Mouse (Mus musculus) spleen, adult 2 months (tissue): ENCODE measurements around the gene Prmt3. TPM values are rescaled to one million over a fixed set of nuclear protein-coding genes. Genes with fewer than 3 reads are reported as not detected.

ENCODE experiments used
- DNase-seq, 2 experiments: peaks; one replicate each; pipeline versions ENCODE4 v3.0.0 to v3.0.0-alpha.2; 2012 to 2021; ENCODE audit warnings: low spot score in 2 of 2, low read depth in 1 of 2
- H3K27ac ChIP-seq: fragments of 200-500 bp; 2 replicates; pipeline ENCODE4 v1.5.1; 2012; ENCODE audit warnings: low read length, inconsistent platforms; ENCODE audit not compliant: insufficient read depth
- H3K27me3 ChIP-seq: fragments of 200-500 bp; 2 replicates; pipeline ENCODE4 v1.6.1; 2012; ENCODE audit warnings: mild to moderate bottlenecking, moderate library complexity, low read length, inconsistent platforms; ENCODE audit not compliant: control insufficient read depth, insufficient read depth
- H3K36me3 ChIP-seq: fragments of 200-500 bp; 2 replicates; pipeline ENCODE4 v1.6.1; 2012; ENCODE audit warnings: mild to moderate bottlenecking, low read length, inconsistent platforms; ENCODE audit not compliant: control insufficient read depth, insufficient read depth
- H3K4me1 ChIP-seq: fragments of 200-500 bp; 2 replicates; pipeline ENCODE4 v1.6.1; 2011; ENCODE audit warnings: inconsistent platforms; ENCODE audit not compliant: control insufficient read depth, insufficient read depth, insufficient read length
- H3K4me3 ChIP-seq: fragments of 200-500 bp; 2 replicates; pipeline ENCODE4 v1.5.1; 2011; ENCODE audit warnings: mild to moderate bottlenecking, inconsistent platforms; ENCODE audit not compliant: insufficient read depth, insufficient read length; ENCODE audit errors: extremely low read depth
- CTCF ChIP-seq: fragments of 200-500 bp; IDR thresholded peaks from 2 replicates; pipeline ENCODE4 v1.5.1; 2011; ENCODE audit warnings: mild to moderate bottlenecking, inconsistent platforms; ENCODE audit not compliant: insufficient read depth, insufficient read length, insufficient replicate concordance; ENCODE audit errors: extremely low read depth
- POLR2A ChIP-seq: fragments of 200-500 bp; IDR thresholded peaks from 2 replicates; pipeline ENCODE4 v1.6.1; 2011; ENCODE audit warnings: low read depth, low read length, inconsistent platforms
- WGBS: fragments of 180-500 bp; shearing (Covaris S2); methylation state at CpG from one replicate; pipeline ENCODE4 v1.1.7; 2018; 5-methylcytosine and 5-hydroxymethylcytosine counted together
- polyA plus RNA-seq: library from polyadenylated mRNA; depleted of rRNA; stranded (reverse); fragments of >200 nt; gene quantifications from 2 replicates; pipeline ENCODE4 v1.2.3, GENCODE M21; 2012

The Prmt3 gene
- polyA plus RNA-seq, 1 experiment, result 17.1 TPM

- DNase-seq, result no peak
- H3K36me3 ChIP-seq, result peaks cover 25% of the 10 kb centered on the region
- 85% methylated on average over 5 of the region's 5 CpGs for WGBS
- TF ChIP-seq POLR2A (no peak), CTCF (no peak)
- H3K27ac ChIP-seq, result no peak overlapping the region
- H3K27me3 ChIP-seq, result no peaks in the 10 kb centered on the region
- H3K4me3 ChIP-seq, result no peak overlapping the region
- no peaks in the 10 kb centered on the region for H3K4me1 ChIP-seq
These were observed 75.4 kb downstream of the Prmt3 start for GRCm38 (mm10) chr7:49853342-49854181.

- Histone ChIP-seq H3K36me3 (peaks cover 25% of the 10 kb centered on the region), H3K27me3 (no peaks in the 10 kb centered on the region), H3K4me3 (no peak overlapping the region), H3K4me1 (no peaks in the 10 kb centered on the region), H3K27ac (no peak overlapping the region)
- no peak for DNase-seq
- 90% methylated on average over 5 of the region's 5 CpGs for WGBS
- no peak for TF ChIP-seq CTCF
- TF ChIP-seq POLR2A, result no peak
These were observed 79.2 kb downstream of the Prmt3 start for GRCm38 (mm10) chr7:49857347-49857746.

- TF ChIP-seq CTCF (no peak), POLR2A (no peak)
- no peaks in the 10 kb centered on the region for H3K4me1 ChIP-seq
- no peak overlapping the region for H3K27ac ChIP-seq
- 87% methylated on average over 3 of the region's 3 CpGs for WGBS
- no peak for DNase-seq
- no peaks in the 10 kb centered on the region for H3K27me3 ChIP-seq
- no peak overlapping the region for H3K4me3 ChIP-seq
- peaks cover 21% of the 10 kb centered on the region for H3K36me3 ChIP-seq
These were observed 80.1 kb downstream of the Prmt3 start for GRCm38 (mm10) chr7:49858257-49858656.

- no peak for DNase-seq
- Histone ChIP-seq H3K27me3 (no peaks in the 10 kb centered on the region), H3K4me3 (no peak overlapping the region), H3K27ac (no peak overlapping the region), H3K4me1 (no peaks in the 10 kb centered on the region), H3K36me3 (peaks cover 21% of the 10 kb centered on the region)
- TF ChIP-seq POLR2A, result no peak
- no peak for TF ChIP-seq CTCF
- 94% methylated on average over 3 of the region's 3 CpGs for WGBS
These were observed 81.7 kb downstream of the Prmt3 start for GRCm38 (mm10) chr7:49859820-49860219.

- Histone ChIP-seq H3K27ac (no peak overlapping the region), H3K4me3 (no peak overlapping the region), H3K36me3 (peaks cover 19% of the 10 kb centered on the region), H3K4me1 (no peaks in the 10 kb centered on the region), H3K27me3 (no peaks in the 10 kb centered on the region)
- TF ChIP-seq CTCF (no peak), POLR2A (no peak)
- DNase-seq, result no peak
- 92% methylated on average over 2 of the region's 2 CpGs for WGBS
These were observed 83.0 kb downstream of the Prmt3 start for GRCm38 (mm10) chr7:49861196-49861595.

GRCm38 (mm10) chr7:49863753-49864152 is 85.6 kb downstream of the Prmt3 start:
- TF ChIP-seq POLR2A (no peak), CTCF (no peak)
- H3K4me1 ChIP-seq, result no peaks in the 10 kb centered on the region
- no peak for DNase-seq
- H3K27ac ChIP-seq, result no peak overlapping the region
- H3K36me3 ChIP-seq, result peaks cover 6% of the 10 kb centered on the region
- no peaks in the 10 kb centered on the region for H3K27me3 ChIP-seq
- no peak overlapping the region for H3K4me3 ChIP-seq
- 63% methylated on average over 3 of the region's 3 CpGs for WGBS

GRCm38 (mm10) chr7:49869656-49870055 is 91.5 kb downstream of the Prmt3 start:
- DNase-seq, result no peak
- H3K4me1 ChIP-seq, result no peaks in the 10 kb centered on the region
- H3K27me3 ChIP-seq, result no peaks in the 10 kb centered on the region
- 72% methylated on average over 5 of the region's 5 CpGs for WGBS
- no peak overlapping the region for H3K4me3 ChIP-seq
- no peak for TF ChIP-seq CTCF
- H3K36me3 ChIP-seq, result no peaks in the 10 kb centered on the region
- H3K27ac ChIP-seq, result no peak overlapping the region
